Mouse (Mus musculus): Measurements from ENCODE around the gene Vmn1r20.
"Not testable (repeated sequence)": the region's sequence is repeated elsewhere in the genome, so short reads cannot be mapped to it uniquely, and the experiment has no call there.

Vmn1r20 gene

DNA sequence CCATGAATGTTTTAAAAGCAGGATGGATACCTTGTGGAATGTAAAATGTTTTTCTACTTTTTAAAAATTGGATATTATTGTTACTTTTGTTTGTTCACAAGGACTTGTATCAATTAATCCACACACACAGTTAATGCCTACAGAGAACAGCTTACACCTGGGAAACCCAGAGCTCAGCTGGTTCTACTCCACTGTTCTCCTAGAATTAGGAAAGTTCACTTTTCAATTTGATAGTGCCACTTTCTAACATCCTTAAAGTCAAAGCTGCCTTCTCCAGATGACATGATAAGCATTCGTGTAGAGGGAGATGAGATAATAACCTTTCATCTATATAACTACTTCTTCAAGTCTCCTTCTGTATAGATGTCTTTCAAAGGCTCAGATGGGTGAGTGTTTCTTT, at the start of gene Vmn1r20:
Gene Vmn1r20, plus strand, starts transcription at position 301 of the 400 bp plus-strand sequence.
- no peak for DNase-seq (ENCODE audit: extremely low read depth, low read depth)

- no peak for DNase-seq (ENCODE audit: extremely low read depth, low read depth)
Observed at GRCm38 (mm10) chr6:57395683-57396082, 33.0 kb upstream of the Vmn1r20 start, which contains the start of gene Vmn1r18. Gene Vmn1r18 (minus strand): TSS chr6:57395783.

GRCm38 (mm10) chr6:57403480-57403879, 25.2 kb upstream of the Vmn1r20 start, which contains the start of gene Vmn1r19:
Gene Vmn1r19 (plus strand): TSS chr6:57403780.
- DNase-seq (ENCODE audit: extremely low read depth, low read depth): not testable (repeated sequence)

DNA sequence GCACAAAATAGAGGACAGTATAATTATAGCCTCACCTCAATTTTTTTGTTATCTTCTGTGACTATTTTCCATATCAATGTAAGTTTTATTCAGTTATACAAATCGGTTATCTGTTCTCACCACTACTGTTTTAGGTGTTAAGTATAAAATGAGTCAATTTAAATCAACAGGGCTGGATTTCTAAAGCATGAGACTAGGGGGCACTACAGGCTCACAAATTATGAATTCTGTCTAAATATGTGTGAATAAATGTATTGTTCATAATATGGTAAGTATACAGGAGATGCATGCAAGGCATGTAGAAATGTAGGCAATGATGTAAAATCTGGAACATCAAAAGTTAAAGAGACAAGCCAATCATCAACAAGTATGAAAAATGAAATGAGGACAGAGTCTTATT, 2.5 kb downstream of the Vmn1r20 start:
- no peak for DNase-seq (ENCODE audit: extremely low read depth, low read depth)

DNA sequence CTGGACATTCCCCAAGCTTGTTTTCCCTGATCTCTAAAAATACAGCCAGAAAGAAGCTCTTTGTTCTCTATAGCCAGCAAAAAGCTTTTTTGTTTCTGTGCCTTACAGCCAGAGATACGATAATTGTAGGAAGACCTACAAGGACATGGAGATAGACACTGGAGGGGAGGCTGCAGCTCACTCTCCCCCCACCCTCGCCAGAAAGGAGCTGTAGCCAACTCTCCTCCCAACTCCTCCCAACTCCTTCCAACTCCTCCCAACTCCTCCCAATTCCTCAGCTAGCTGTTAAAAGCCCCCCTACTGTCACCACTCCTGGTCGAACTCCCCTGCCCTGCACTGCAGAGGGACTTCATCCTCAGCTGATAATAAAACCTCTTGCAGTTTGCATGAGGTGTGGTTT, 39.4 kb downstream of the Vmn1r20 start:
- not testable (repeated sequence) for DNase-seq (ENCODE audit: extremely low read depth, low read depth)
